Mouse (Mus musculus) mouse trophoblast stem cell (cell line): ENCODE data around the gene Gm20696.

Experiments used
- in situ Hi-C, 2 experiments: fragments of 300-500 bp; cut with MseI, MboI; formaldehyde crosslinking; loops; 2 replicates in 1 of 2; 3 replicates in 1 of 2; pipeline ENCODE4 v1.15.1; 2025

Gene Gm20696

DNA sequence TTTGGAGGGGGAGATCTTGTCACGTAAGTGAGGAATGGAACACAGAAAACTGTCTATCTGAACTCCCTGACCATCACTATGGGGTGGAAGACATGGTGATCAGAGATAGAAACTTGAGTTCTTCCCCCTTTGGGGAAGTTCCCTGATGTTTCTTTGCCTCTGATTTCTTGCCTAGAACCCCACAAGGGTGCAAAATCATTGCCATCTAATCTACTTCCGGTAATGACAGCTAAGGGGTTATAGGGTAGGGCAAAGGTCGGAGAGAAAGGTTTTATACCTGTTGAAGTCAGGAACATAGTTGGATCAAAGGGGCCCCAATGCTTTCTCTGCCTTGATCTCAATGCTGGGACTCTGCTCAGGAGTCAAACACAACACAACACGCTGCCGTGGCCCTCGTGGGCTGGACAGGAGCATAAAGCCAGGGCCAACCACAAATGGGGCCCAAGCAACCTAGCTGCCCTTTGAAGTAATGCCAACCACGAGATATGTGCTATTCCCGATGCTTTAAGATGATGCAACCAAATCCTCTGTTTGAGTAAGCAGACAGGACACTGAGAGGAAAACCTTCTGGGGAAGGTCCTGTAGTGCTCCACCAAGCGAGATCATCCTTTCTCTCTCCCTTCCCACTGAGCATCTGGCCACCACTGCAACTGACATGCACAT is 307.4 kb downstream of the Gm20696 start:
- in situ Hi-C loops: no loop called here

DNA sequence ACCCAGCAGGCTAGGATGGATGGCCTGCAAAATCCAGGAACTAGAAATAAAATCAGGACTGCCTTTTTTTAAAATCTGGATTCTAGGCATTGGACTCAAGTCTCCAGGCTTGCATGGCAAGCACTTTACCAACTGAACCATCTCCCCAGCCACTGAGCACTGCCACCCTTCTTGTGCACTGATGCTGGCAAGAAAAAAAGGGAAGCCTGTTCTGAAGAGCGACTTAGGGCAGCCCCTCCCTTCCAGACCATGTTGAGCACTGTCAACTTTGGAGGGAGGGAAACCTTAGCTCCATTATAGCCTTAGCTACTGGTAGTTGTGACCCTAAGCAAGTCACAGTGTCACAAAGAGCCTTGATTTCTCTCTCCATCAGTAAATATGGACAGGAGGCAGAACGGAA is 308.7 kb downstream of the Gm20696 start:
- in situ Hi-C loops: no loop called here

DNA sequence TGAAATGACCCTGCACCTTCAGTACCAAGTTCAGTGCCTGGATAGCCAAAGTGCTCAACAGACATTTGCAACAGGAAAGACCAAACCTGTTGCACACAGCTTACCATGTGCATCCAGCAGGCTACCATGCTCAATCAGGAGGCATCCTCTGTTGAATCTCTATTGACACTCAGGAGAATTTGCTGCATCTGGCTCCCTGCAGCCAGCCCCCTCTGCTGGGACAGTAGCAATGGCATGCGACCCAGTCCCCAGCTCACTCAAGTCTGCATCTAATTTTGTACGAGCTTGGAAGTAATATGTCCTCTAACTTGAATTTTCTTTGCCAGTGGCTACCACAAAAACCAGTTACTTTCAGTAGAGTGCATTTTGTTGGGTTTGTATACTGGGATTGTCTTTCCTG is 312.3 kb downstream of the Gm20696 start:
- in situ Hi-C loops: no loop called here

DNA sequence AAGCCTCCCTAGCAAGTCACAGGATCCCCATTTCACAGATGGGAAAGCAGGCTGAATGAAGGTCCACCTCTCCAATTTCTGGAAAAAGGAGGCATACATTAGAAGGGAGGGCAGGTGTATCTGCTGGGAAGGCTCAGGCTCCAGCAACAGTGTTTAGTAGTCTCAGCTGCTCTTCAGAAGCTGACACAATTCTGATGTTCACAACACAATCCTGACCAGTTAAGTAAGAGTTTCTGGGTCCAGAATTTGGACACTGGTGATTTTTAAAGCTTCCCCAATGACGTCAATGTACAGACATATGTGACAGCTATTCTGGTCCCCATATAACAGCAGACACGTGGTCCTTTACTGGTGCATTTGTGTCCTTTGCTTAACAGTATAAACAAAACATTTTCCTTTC is 313.2 kb downstream of the Gm20696 start:
- in situ Hi-C loops: no loop called here

DNA sequence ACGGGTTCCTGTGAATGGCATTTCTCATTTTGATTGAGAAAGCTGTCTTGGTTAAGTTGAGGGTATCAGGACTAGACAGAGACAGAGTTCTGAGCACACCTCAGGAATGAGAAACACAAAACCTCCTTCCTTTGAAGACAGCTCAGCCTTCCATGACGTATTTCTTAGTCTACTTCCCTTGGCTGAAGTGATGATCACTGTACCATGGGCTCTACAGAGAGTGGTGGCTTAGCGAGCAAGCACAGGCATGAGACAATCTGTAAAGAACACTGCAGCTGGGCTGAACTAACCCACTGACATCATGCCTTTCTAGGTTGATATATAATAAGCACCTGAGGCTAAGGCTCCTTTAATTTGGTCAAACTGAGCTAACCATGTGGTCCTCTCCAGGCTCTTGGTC is 316.0 kb downstream of the Gm20696 start:
- in situ Hi-C loops: no loop called here

DNA sequence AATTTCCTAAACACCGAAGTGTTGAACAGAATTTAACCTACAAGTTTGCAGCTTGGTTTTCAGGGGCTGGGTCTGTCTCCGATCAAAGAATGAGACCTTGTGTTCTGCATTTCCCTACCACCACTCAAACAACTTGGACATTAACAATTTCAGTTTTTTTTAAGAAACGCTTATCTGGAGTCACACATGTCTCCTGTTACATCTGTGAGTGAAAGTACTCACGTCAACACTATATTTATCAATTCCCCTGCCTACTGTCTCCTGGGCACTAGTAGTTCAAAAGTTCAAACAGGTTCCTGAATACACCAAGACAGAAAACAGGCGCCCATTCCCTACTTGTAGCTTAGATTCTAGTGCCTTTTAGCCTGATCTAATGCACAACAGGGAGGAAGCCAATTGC is 316.4 kb downstream of the Gm20696 start:
- in situ Hi-C loops: no loop called here

DNA sequence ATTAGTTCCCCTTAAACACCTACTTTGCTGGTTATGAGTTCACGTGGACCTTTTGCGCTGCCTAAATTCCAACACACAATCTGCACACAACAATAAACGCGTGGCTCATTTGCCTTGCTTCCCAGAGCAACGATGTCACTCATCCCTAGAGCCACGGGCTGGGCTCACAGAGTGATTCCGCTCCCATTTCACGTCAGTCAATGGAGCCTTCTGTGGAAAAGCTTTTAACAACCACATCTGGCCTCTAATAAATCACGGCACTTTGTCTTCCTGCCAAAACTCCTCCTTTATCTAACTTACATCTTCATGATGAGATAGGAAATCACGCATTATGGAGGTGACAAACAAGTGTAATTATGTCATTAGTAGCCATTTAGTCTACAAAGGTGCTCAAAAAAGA is 318.8 kb downstream of the Gm20696 start:
- in situ Hi-C loops: no loop called here

DNA sequence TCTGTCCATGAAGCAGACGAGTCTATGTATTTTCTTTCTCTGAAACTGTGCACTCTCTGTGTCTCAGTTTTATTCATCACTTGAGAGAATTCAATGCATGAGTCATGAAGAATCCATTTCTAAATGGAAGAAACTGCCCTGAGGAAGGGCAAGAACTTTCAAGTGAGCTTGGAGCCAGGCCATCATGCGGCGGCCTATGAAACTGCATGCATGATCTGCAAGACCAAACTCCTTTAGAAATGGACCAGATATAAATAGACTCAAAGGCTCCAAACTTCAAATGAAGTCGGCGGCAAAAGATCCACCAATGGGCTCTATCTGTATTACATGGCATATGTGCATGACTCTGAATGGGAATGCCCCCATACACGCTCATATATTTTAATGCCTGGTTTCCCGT is 321.6 kb downstream of the Gm20696 start:
- in situ Hi-C loops: no loop called here

DNA sequence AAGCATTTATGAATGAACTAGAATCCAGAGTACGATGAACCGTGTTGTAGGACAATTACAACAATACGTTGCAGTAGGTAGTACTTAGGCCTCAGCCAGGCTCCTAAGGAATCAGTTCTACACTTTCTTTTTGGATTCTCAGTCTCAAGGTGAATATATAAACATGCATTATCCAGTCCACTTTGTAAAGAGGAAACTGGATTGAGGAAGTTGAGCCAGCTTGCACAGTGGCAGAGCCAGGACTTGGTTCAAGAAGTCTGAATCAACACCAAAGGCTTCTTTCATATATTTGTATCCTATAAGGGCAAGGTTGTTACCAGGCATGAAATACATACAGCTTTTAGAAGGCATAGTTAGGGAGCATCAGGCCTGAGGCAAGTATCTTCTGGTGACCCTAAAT is 322.2 kb downstream of the Gm20696 start:
- in situ Hi-C loops: no loop called here

DNA sequence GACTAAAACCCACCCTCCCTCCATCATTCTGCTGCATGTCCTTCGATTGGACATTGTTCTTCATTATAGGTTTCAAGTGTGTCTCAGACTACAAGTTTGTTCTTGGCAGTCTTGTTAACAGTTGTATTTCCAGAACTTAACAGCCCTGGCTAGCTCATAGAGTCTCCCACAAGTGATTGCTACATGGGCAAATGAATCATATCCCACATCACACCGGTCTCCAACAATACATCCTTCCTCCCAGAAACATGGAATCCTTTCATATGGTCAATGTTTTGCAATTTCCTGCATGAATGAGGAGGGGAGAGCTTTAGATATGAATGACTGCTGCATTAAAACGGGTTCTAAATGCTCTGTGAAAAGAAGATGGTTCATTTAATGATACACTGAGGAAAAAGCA is 322.8 kb downstream of the Gm20696 start:
- in situ Hi-C loops: no loop called here

DNA sequence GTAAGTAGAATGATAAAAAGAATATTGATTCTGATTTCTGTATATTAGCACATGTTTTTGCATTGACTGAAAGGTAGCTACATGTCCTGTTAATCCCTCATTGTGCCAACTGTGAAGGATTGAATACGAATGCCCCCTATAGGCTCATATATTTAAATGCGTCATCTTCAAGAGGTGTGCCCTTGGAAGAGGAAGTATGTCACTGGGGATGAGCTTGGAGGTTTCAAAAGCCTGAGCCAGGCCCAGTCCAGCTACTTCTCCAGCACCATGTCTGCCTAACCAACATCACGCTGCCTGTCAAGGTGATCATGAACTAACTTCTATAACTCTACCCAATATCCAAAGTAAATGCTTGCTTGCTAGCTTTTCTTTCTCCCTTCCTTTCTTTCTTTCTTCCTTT is 324.2 kb downstream of the Gm20696 start:
- in situ Hi-C loops: no loop called here

DNA sequence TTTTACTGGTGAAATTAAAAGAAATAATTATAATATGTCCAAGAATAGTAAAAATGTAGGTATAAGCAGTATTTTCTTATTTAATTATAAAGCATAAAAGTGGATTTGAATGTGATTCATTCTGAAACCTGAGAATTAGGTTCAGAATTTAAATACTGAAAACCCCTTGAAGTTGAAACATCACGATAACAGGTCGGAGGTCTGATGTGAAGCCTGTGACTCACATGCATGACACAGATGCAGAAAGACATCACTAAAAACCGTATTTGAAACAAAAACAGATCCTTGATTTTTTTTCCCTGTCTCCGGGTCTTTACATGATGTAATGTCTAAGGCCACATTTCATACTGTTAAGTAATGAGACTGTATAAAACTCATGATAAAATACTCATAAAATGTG is 325.7 kb downstream of the Gm20696 start:
- in situ Hi-C loops: no loop called here

DNA sequence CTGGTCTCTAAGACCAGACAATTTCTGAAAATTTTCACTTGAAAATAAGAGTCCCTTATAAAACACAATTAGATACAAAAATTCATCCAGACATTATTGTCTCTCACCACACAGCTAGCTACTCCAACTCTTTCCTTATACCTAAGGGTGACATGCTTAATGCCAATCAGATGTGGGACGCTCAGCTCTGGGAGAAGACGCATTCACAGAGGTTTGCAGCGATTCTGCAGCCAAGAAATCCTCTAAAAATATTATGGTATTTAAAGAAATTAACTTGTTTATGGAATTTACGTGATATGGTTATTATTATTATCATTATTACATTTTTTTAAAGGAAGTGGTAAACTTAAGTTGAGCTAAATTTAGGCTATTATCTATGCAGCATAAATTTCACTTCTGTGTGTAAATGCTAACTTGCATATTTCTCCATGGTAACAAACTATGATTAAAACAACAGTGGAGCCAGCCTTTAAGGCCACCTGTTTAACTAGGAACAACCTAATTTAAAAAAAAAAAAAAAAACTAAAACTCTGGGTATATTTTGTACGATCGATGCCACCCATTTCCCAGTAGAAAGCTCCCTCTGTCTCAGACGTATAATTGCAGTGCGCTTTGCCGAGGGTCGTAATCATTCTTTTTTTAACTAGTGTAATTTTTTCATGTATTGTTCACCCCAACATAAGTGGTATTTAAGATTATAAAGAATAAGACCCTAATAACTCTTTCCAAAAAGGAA is 326.4 kb downstream of the Gm20696 start:
- in situ Hi-C loops: no loop called here

DNA sequence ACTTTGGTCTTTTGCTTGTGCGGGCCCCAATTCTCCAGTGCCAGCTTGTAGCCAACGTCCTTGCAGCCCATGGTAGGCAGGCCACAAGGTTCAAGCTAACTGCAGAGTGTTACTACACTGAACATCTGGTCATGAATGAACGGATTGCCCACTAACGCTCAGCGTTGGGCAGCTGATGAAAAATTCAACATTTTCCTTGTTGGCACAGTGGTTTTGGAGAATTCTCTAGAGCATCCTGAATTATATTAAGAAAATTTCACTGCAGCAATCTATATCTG is 327.3 kb downstream of the Gm20696 start:
- in situ Hi-C loops: no loop called here

DNA sequence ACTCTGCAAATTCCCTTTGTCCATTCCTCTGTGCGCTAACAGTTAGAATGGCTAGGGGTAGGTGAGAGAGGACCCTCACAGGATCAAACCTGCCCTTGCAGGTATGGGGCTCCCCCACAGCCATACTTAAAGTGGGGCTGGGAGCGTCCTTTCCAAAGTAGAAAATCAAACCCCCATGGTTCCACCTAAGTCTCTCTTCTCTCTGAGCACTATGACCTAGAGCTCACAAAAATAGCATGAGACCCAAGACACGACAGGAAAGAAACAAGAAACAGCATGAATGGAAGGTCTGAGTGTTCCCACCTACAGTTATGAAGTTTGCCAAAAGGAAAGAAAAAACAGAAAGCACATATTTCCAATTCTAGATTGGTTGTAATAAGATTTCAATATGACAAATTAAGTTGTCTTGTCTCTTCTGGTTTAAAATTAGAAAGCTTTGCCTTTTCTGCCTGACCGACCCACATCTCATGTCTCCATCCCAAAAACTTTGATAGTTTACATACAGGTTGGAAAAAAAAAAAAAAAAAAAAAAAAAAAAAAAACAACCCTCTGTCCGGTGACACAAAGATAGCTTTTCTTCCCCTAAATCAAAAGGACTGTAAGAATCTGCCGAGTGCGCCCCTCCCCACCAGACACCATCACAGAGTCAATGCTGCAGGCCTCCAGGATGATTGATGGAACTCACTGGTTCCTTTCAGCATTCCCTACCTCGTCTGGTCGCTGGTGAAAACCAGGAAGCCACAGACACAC is 327.8 kb downstream of the Gm20696 start:
- in situ Hi-C loops: no loop called here

DNA sequence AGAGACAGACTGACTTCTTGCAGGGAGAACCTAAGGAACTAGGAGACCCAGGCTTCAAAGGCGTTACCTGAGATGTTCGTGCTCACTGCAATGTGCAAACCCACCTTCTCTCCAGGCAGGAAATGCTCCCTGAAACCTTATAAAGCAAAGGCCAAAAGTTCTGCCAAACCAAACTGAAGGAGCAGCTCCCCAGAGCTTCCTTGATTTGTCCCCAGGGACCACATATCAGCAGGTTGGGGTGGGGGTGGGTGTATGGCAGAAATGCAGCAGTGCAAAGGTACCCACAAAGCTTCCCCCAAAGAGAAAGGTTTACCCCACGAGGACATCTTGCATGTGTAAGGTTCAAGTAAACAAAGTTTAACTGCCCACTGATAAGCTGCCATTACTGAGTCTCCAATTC is 328.4 kb downstream of the Gm20696 start:
- in situ Hi-C loops: no loop called here

DNA sequence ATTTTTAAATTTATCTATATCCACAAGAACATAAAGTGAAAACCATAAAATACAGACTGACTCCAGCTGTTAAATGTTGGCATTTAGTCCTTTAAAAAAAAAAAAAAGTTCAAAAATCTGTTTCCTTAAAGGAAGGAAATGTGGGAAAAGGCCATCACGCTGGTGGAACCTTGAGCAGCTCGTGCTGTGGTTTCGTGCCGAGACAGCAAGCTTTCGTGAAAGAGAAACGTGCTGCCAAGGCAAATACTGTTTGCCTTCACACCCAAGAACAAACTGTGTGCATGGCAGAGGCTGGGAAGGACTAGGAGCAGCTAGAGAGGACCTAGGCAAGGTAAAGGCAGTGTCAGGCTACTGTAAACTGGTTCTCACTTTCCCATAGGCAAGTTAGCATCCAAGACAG is 329.0 kb downstream of the Gm20696 start:
- in situ Hi-C loops: no loop called here

DNA sequence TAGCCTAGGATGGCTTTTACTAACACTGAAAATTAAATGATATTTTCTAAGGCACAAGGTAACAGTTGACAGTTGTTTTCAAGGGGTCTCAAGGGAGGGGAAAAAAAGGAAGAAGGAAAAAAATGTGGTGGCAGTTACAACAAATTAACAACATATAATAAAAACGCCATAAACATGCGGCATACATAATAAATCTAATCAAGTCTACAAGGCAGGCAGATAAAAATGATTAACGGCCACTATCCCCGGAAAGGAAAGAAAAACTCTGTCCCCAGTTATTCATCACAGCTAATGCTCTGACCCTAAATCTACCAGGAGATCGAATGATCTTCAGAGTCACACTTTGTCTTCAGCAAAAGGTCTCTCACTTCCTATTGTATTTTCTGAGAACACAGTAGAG is 330.4 kb downstream of the Gm20696 start:
- in situ Hi-C loops: no loop called here

DNA sequence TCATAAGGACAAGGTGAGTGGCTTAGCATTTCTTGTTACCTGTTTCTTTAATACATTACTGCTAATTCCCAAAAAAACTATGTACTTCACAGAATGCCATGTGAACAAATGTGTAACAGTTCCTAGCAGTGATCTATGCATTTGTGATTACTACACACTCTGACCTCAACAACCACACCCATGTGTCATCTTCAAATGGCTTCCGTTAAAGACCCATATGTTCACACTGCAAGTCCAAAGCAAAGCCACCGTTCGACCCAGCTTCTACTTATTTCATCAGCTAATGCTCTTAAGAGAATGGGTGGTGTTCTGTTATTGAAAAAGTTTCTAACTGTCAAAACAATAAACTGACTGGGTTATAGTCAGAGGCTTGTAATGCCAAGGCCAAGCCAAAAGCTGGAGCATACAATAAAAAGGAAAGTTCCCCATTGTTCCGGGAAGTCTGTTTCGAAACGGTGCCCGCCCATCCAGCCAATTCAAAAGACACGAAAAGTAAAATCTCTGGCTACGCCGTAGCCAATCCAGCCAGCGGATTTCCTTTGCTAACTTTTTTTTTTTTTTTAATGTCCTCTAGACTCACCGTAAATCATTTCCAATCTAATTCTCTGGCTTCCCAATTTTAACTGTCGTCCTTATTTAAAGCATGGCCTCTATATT is 331.3 kb downstream of the Gm20696 start:
- in situ Hi-C loops: no loop called here

DNA sequence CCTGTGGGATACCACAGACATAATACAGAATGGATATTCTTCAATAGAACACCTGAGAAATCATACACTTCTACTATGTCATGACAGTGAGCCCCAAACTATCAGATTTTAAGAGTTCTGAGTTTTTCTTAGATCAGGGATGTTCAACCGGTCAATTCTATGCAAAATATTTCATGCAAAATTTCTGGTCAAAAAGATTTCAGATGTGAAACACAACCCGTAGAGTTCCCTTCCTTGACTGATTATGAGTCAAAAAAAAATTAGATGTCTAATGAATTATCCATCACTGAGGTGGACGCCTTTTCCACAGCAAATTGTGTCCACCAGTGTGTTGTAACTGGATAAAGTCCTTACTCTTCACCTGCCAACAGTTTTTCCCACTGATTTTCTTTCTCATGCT is 332.3 kb downstream of the Gm20696 start:
- in situ Hi-C loops: no loop called here

DNA sequence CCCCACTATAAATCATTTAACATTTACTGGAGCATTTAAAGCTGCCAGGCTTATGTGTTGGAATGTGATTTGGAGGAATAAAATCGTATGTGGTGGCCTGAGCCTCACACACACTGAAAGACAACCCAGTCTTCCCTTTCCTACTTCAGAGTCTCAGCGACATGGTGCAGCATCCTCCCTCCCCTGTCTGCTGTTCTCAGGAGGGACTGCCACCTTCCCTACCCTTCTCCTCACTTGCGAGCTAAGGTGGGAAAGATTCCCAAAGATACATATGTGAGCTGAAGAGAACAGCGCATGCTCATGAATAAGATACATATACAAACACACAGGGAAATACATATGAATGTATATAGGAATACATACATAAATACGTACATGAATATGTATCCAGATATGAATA is 333.5 kb downstream of the Gm20696 start:
- in situ Hi-C loops: no loop called here

DNA sequence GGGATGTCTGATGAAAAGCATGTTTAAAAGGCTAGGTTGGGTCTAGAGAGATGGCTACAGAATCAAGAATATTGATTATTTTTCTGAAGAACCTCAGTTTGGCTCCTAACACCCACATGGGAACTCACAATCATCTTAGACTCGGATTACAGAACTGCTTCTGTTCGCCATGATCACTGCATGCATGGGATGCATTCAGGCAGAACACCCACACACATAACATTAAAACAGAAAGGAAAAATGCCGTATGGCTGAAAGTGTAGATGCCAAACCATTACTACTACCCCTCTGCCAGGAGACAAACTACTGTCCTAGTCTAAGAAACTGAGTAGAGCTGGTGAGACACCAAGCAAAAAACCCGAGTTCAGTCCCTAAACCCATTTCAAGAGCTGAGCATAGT is 336.4 kb downstream of the Gm20696 start:
- in situ Hi-C loops: no loop called here

DNA sequence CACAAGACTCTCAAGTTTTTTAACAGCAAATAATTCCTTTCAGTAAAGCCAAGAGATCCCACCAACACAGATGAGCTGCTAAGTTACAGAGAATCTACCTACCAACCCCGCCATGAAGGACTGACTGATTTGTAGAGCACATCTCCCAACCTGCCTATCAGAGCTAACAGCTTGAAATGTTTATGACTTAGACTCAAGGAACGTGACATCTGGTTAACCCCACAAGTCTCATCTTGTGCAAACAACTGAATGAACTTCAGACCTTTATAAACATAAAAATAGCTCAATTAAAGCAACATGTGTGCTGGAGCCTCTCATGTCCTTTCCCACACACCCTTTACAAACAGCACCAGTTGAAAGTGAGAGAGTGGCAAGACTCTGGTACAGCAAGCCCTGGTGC is 338.0 kb downstream of the Gm20696 start:
- in situ Hi-C loops: no loop called here
